Mouse (Mus musculus): Measurements from ENCODE around the gene Car14. TPM values are rescaled to one million over a fixed set of nuclear protein-coding genes. Genes with fewer than 3 reads are reported as not detected.

The Car14 gene
- polyA plus RNA-seq, 1 experiment: 22.3 TPM

GRCm38 (mm10) chr3:95850611-95851010 is 53.9 kb downstream of the Car14 start:
- TF ChIP-seq POLR2A (IDR thresholded peaks at IDR 0.05; ENCODE audit: extremely low read depth, insufficient read depth, low read length) (no peak), CTCF (IDR thresholded peaks at IDR 0.05; ENCODE audit: extremely low read depth, insufficient read depth, low read length) (no peak)
- H3K4me3 ChIP-seq (ENCODE audit: insufficient read depth, low read length): no peak overlapping the region
- no peak overlapping the region for H3K27ac ChIP-seq (ENCODE audit: insufficient read depth, low read length)
- H3K4me1 ChIP-seq (ENCODE audit: control insufficient read depth, insufficient read depth, low read length): no peaks in the 10 kb centered on the region; the same call in 1 of the 2 replicates

Other genes starting within 250 kb of the Car14 start
- 37.7 and 39.5 TPM in 2 replicates for gene Mcl1, start 245.9 kb downstream of the Car14 start, polyA plus RNA-seq (2012; rRNA removed)
- gene Adamtsl4, start 216.8 kb downstream of the Car14 start, polyA plus RNA-seq (2012; rRNA removed): 6.0 and 6.4 TPM in 2 replicates
- gene Ecm1, start 165.1 kb downstream of the Car14 start, polyA plus RNA-seq (2012; rRNA removed): 15.6 and 15.7 TPM in 2 replicates
- gene Tars2, start 144.5 kb downstream of the Car14 start, polyA plus RNA-seq (2012; rRNA removed): 38.6 and 39.3 TPM in 2 replicates
- gene Rprd2, start 85.8 kb downstream of the Car14 start, polyA plus RNA-seq (2012; rRNA removed): 21.4 and 22.8 TPM in 2 replicates
- 36.0 and 36.9 TPM in 2 replicates for gene Prpf3, start 48.8 kb downstream of the Car14 start, polyA plus RNA-seq (2012; rRNA removed)
- gene Mrps21, start 33.2 kb downstream of the Car14 start, polyA plus RNA-seq (2012; rRNA removed): 250 and 251 TPM in 2 replicates
- gene Ciart, start 22.4 kb downstream of the Car14 start, polyA plus RNA-seq (2012; rRNA removed): 54.7 and 63.6 TPM in 2 replicates
- 14.2 and 15.6 TPM in 2 replicates for gene BC028528, start 12.7 kb downstream of the Car14 start, polyA plus RNA-seq (2012; rRNA removed)
- gene Aph1a, start 10.7 kb downstream of the Car14 start, polyA plus RNA-seq (2012; rRNA removed): 68.6 and 71.6 TPM in 2 replicates
- 69.8 and 85.5 TPM in 2 replicates for gene Anp32e, start 24.6 kb upstream of the Car14 start, polyA plus RNA-seq (2012; rRNA removed)
- gene Plekho1, start 91.3 kb upstream of the Car14 start, polyA plus RNA-seq (2012; rRNA removed): 133 and 134 TPM in 2 replicates
- 29.9 and 32.1 TPM in 2 replicates for gene Vps45, start 153.8 kb upstream of the Car14 start, polyA plus RNA-seq (2012; rRNA removed)
- gene Otud7b, start 199.8 kb upstream of the Car14 start, polyA plus RNA-seq (2012; rRNA removed): 17.3 and 19.9 TPM in 2 replicates